Mouse (Mus musculus): ENCODE measurements around the gene Rbfox2. TPM values are rescaled to one million over a fixed set of nuclear protein-coding genes. Genes with fewer than 3 reads are reported as not detected.

Gene Rbfox2
- polyA plus RNA-seq, 1 experiment from 2014 or later: 78.4 TPM

- ATAC-seq (ENCODE audit: insufficient number of reproducible peaks, insufficient read depth, low FRiP score, low TSS enrichment, low read depth): no peak
- H3K9ac ChIP-seq (replicated peaks): no peak overlapping the region
- no peaks in the 10 kb centered on the region for H3K9me3 ChIP-seq
- no peaks in the 10 kb centered on the region for H3K27me3 ChIP-seq
- H3K4me3 ChIP-seq (replicated peaks): no peak overlapping the region
- no peak overlapping the region for H3K4me2 ChIP-seq
- 67% methylated on average over 2 of the region's 2 CpGs for WGBS
- 0 out of 2 replicates have a peak, but pooled peaks cover 6% of the 10 kb centered on the region for H3K36me3 ChIP-seq
- peaks cover 90% of the 10 kb centered on the region for H3K4me1 ChIP-seq (replicated peaks)
- 0 out of 2 replicates have a peak overlapping the region, but pooled peaks have one; percentile 50 for H3K27ac ChIP-seq
Measured at GRCm38 (mm10) chr15:77296635-77297034, 10.2 kb downstream of the Rbfox2 start.

- Histone ChIP-seq H3K9me3 (no peaks in the 10 kb centered on the region), H3K4me1 (replicated peaks) (peaks cover 69% of the 10 kb centered on the region), H3K4me3 (replicated peaks) (no peak overlapping the region), H3K27me3 (no peaks in the 10 kb centered on the region), H3K4me2 (no peak overlapping the region), H3K36me3 (no peaks in the 10 kb centered on the region), H3K9ac (replicated peaks) (no peak overlapping the region), H3K27ac (no peak overlapping the region)
- WGBS: 92% methylated on average over 3 of the region's 3 CpGs
- ATAC-seq (ENCODE audit: insufficient number of reproducible peaks, insufficient read depth, low FRiP score, low TSS enrichment, low read depth): no peak
Measured at GRCm38 (mm10) chr15:77293493-77293892, 13.3 kb downstream of the Rbfox2 start.

- H3K4me1 ChIP-seq (replicated peaks): peaks cover 60% of the 10 kb centered on the region
- 62% methylated on average over 6 of the region's 6 CpGs for WGBS
- ATAC-seq (ENCODE audit: insufficient number of reproducible peaks, insufficient read depth, low FRiP score, low TSS enrichment, low read depth): no peak
Measured at GRCm38 (mm10) chr15:77292381-77292780, 14.4 kb downstream of the Rbfox2 start.

DNA sequence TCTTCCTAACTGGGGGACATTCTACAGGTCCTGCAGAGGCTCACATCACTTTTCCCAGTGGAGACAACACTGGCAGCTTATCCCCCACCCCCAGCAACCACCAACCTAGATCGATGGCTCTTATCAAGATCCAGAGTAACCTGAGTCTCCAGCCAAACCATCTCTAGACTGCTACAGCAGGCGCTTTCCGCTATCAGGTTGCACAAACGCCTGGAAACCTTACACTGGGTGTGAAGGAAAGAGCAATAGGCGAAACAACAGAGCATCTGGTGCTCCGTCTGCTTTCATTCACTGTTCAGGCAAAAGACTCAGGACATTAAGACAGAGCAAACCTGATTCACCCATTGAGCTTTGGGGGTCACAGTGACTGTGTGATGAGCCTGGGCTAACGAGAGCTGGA, 15.3 kb downstream of the Rbfox2 start:
- H3K9ac ChIP-seq (replicated peaks): no peak overlapping the region
- peaks cover 58% of the 10 kb centered on the region for H3K4me1 ChIP-seq (replicated peaks)
- H3K27me3 ChIP-seq: no peaks in the 10 kb centered on the region
- ATAC-seq (ENCODE audit: insufficient number of reproducible peaks, insufficient read depth, low FRiP score, low TSS enrichment, low read depth): no peak
- no peak overlapping the region for H3K4me3 ChIP-seq (replicated peaks)
- H3K9me3 ChIP-seq: no peaks in the 10 kb centered on the region
- WGBS: 31% methylated on average over 7 of the region's 7 CpGs
- no peak overlapping the region for H3K4me2 ChIP-seq
- peaks cover 10% of the 10 kb centered on the region; the same call in 1 of the 2 replicates for H3K36me3 ChIP-seq
- H3K27ac ChIP-seq: peak overlapping the region; percentile 70

More at GRCm38 (mm10) chr15:77292381-77292780, 14.4 kb downstream of the Rbfox2 start:
- Histone ChIP-seq H3K9ac (replicated peaks) (no peak overlapping the region), H3K4me2 (no peak overlapping the region), H3K36me3 (0 out of 2 replicates have a peak, but pooled peaks cover 6% of the 10 kb centered on the region), H3K9me3 (no peaks in the 10 kb centered on the region), H3K27ac (no peak overlapping the region), H3K4me3 (replicated peaks) (no peak overlapping the region), H3K27me3 (no peaks in the 10 kb centered on the region)

DNA sequence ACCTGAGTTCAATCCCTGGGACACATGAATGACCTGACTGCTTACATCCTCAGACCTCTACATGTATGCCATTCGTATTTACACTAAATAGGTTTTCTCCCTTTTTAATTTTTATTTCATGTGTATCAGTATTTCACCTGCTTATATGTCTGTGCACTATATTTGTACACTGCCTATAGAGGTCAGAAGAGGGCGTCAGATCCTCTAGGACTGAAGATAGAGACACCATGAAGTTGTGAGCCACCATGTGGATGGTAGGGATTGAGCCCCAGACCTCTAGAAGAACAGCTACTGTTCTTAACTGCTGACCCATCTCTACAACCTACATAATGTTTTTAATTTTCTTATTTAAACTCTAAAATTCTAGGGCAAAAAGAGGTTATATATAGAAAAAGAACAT, 16.5 kb downstream of the Rbfox2 start:
- Histone ChIP-seq H3K4me2 (no peak overlapping the region), H3K36me3 (peaks cover 10% of the 10 kb centered on the region; the same call in 1 of the 2 replicates), H3K9ac (replicated peaks) (no peak overlapping the region), H3K27me3 (no peaks in the 10 kb centered on the region), H3K27ac (no peak overlapping the region), H3K4me3 (replicated peaks) (no peak overlapping the region), H3K4me1 (replicated peaks) (peaks cover 57% of the 10 kb centered on the region), H3K9me3 (no peaks in the 10 kb centered on the region)
- no peak for ATAC-seq (ENCODE audit: insufficient number of reproducible peaks, insufficient read depth, low FRiP score, low TSS enrichment, low read depth)
- 78% methylated on average over 2 of the region's 2 CpGs for WGBS

- H3K27me3 ChIP-seq: no peaks in the 10 kb centered on the region
- H3K27ac ChIP-seq: no peak overlapping the region
- H3K4me1 ChIP-seq (replicated peaks): peaks cover 47% of the 10 kb centered on the region
- H3K9me3 ChIP-seq: no peaks in the 10 kb centered on the region
- 88% methylated on average over 1 of the region's 1 CpGs for WGBS
- H3K9ac ChIP-seq (replicated peaks): no peak overlapping the region
- H3K4me2 ChIP-seq: no peak overlapping the region
- ATAC-seq (ENCODE audit: insufficient number of reproducible peaks, insufficient read depth, low FRiP score, low TSS enrichment, low read depth): no peak
- no peaks in the 10 kb centered on the region for H3K36me3 ChIP-seq
- H3K4me3 ChIP-seq (replicated peaks): no peak overlapping the region
Measured at GRCm38 (mm10) chr15:77280130-77280529, 26.7 kb downstream of the Rbfox2 start.

DNA sequence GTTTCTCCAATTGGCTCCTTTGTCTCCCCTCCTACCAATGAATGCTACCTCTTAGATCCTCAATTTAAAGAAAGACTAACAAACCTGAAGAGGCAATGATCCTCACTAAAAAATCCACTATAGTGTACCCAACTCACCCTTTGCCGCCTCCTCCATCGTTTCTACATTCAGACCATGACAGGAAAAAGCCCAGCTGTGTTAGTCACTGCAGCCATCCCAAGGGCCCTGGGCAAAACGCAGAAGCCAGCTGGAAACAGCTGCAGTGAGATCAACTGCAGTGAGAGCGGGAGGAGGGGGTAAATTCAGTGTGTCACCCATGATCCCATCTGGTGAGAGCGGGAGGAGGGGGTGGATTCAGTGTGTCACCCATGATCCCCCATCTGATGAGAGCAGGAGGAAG, 28.0 kb downstream of the Rbfox2 start:
- H3K9me3 ChIP-seq: no peaks in the 10 kb centered on the region
- 54% methylated on average over 5 of the region's 5 CpGs for WGBS
- no peak for ATAC-seq (ENCODE audit: insufficient number of reproducible peaks, insufficient read depth, low FRiP score, low TSS enrichment, low read depth)
- H3K4me1 ChIP-seq (replicated peaks): peaks cover 58% of the 10 kb centered on the region
- no peaks in the 10 kb centered on the region for H3K36me3 ChIP-seq
- H3K9ac ChIP-seq (replicated peaks): no peak overlapping the region
- H3K27ac ChIP-seq: 0 out of 2 replicates have a peak overlapping the region, but pooled peaks have one; percentile 53
- no peaks in the 10 kb centered on the region for H3K27me3 ChIP-seq
- no peak overlapping the region for H3K4me2 ChIP-seq
- no peak overlapping the region for H3K4me3 ChIP-seq (replicated peaks)

- Histone ChIP-seq H3K4me2 (no peak overlapping the region), H3K9ac (replicated peaks) (no peak overlapping the region), H3K27ac (no peak overlapping the region; the same call in 1 of the 2 replicates), H3K4me1 (replicated peaks) (peaks cover 60% of the 10 kb centered on the region), H3K4me3 (replicated peaks) (no peak overlapping the region), H3K9me3 (no peaks in the 10 kb centered on the region), H3K36me3 (no peaks in the 10 kb centered on the region), H3K27me3 (no peaks in the 10 kb centered on the region)
- 70% methylated on average over 3 of the region's 3 CpGs for WGBS
- no peak for ATAC-seq (ENCODE audit: insufficient number of reproducible peaks, insufficient read depth, low FRiP score, low TSS enrichment, low read depth)
Measured at GRCm38 (mm10) chr15:77276838-77277725, 29.7 kb downstream of the Rbfox2 start.

- Histone ChIP-seq H3K36me3 (no peaks in the 10 kb centered on the region), H3K4me1 (replicated peaks) (peaks cover 60% of the 10 kb centered on the region), H3K9me3 (no peaks in the 10 kb centered on the region), H3K4me3 (replicated peaks) (no peak overlapping the region), H3K9ac (replicated peaks) (no peak overlapping the region), H3K4me2 (no peak overlapping the region), H3K27me3 (no peaks in the 10 kb centered on the region), H3K27ac (peak overlapping the region; percentile 66; the same call in 1 of the 2 replicates)
- no peak for ATAC-seq (ENCODE audit: insufficient number of reproducible peaks, insufficient read depth, low FRiP score, low TSS enrichment, low read depth)
- 69% methylated on average over 1 of the region's 1 CpGs for WGBS
Measured at GRCm38 (mm10) chr15:77276300-77276699, 30.5 kb downstream of the Rbfox2 start.

DNA sequence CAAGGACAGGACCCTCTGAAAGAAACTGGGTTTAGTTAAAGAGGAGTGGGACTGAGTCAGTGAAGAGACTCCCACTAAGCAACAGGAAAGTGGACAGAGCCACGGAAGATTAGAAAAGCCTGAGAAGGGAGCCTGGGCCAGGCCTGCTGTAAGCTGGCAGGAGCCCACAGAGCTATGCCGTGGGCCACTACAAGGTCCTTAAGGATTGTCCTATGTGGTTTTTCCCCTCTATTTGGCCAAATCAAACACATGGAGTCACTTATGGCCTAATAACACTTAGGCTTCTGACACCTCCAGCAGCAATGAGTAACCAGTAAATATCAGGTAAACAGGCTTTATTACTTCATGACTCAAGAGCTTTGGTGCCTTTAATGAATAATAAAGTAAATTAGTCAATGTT, 31.2 kb downstream of the Rbfox2 start:
- ATAC-seq (ENCODE audit: insufficient number of reproducible peaks, insufficient read depth, low FRiP score, low TSS enrichment, low read depth): no peak
- Histone ChIP-seq H3K9me3 (no peaks in the 10 kb centered on the region), H3K27me3 (no peaks in the 10 kb centered on the region), H3K4me3 (replicated peaks) (no peak overlapping the region), H3K36me3 (no peaks in the 10 kb centered on the region), H3K4me2 (no peak overlapping the region), H3K4me1 (replicated peaks) (peaks cover 55% of the 10 kb centered on the region), H3K27ac (peak overlapping the region; percentile 66; the same call in 1 of the 2 replicates), H3K9ac (replicated peaks) (no peak overlapping the region)
- WGBS: 33% methylated on average over 2 of the region's 2 CpGs

DNA sequence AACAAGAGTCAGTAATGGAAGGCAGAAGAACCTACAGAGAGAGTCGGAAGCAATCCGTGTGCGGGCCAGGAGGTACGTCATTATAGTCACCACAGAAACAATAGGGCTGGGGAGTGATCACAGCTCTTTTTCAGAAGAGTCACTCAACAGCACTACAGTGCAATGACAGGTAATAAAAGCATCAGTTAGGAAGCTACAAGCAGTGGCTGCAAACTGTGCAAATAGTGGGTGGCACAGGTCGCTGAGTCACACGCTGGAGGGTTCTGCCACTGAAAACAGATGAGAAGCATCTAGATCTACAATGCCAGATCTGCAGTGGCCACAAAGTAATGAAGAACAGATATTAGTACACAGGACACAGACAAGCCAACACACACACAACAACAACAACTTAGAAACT, 32.9 kb downstream of the Rbfox2 start:
- H3K27me3 ChIP-seq: no peaks in the 10 kb centered on the region
- ATAC-seq (ENCODE audit: insufficient number of reproducible peaks, insufficient read depth, low FRiP score, low TSS enrichment, low read depth): no peak
- H3K4me1 ChIP-seq (replicated peaks): peaks cover 54% of the 10 kb centered on the region
- no peak overlapping the region for H3K4me2 ChIP-seq
- H3K9me3 ChIP-seq: no peaks in the 10 kb centered on the region
- 71% methylated on average over 6 of the region's 6 CpGs for WGBS
- no peaks in the 10 kb centered on the region for H3K36me3 ChIP-seq
- H3K4me3 ChIP-seq (replicated peaks): no peak overlapping the region
- no peak overlapping the region for H3K27ac ChIP-seq
- no peak overlapping the region for H3K9ac ChIP-seq (replicated peaks)
